Mouse (Mus musculus): ENCODE results near the gene Ebf1. TPM values are rescaled to one million over a fixed set of nuclear protein-coding genes. Genes with fewer than 3 reads are reported as not detected.

Ebf1 gene
- polyA plus RNA-seq, 1 experiment = 1.1 TPM

DNA sequence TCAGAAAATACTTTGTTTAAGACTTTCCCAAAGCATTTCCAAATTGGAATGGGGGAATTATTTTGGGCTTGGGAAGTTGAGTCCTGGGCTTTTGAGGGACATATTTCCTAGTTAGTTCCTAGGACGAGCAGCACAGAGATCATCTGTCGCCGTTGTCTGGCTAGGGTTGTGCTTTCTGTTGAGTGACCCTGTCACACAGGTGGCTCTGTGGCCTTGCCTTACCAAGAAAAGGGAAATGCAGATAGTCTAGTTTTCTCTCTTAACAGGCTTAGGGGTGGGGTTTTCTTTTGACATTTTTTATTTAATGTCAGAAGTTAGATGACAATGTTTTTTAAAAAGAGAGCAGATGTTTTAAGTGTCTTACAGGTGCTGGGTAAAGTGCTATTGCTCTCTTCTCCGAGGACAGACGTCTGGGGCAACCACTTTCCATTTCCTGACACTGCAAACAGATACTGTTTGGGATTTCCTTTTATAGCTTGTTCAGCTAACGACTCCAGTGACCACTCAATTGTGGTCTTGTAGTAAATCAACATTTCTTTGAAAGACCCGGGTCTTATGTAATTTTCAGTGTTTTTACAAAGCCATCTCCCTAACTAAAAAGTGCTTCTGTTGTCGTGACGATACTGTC lies 264.1 kb downstream of the Ebf1 start:
- Histone ChIP-seq H3K4me3 (ENCODE audit: control insufficient read depth, low read depth, low read length) (no peak overlapping the region), H3K36me3 (ENCODE audit: control insufficient read depth, insufficient read depth, low read length) (no peaks in the 10 kb centered on the region), H3K4me1 (ENCODE audit: control insufficient read depth, insufficient read depth, low read length) (no peaks in the 10 kb centered on the region), H3K27me3 (ENCODE audit: control insufficient read depth, insufficient read depth, low read length) (no peaks in the 10 kb centered on the region), H3K27ac (ENCODE audit: control insufficient read depth, insufficient read depth, low read depth, low read length) (no peak overlapping the region)
- TF ChIP-seq CTCF (IDR thresholded peaks at IDR 0.05; ENCODE audit: control insufficient read depth, insufficient read depth, insufficient replicate concordance, low read depth, low read length) (no peak), POLR2A (IDR thresholded peaks at IDR 0.05; ENCODE audit: control insufficient read depth, low read depth, low read length) (no peak)

DNA sequence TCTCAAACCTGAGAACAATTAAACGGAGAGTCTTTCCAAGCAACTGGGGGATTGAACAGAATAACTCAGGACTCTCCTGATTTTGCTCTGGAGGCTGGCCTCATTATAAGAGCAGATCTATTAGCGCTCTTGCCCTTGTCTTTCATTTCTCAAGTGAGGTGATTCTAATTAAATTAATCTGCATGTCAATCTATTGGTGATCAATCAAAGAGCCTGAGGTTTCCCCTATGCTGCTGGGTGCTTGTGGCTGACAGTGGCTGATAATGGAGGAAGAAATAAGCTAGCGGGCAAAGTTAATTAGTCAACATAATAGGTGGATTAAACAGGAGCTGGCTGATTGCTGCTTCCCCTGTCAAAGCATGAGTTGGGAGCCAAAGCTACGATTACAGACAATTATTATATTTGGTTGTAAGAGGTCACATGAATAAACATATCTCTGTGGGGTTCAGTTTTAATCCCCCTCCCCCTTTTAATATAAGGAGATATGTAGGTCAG lies 265.4 kb downstream of the Ebf1 start:
- Histone ChIP-seq H3K4me1 (ENCODE audit: control insufficient read depth, insufficient read depth, low read length) (no peaks in the 10 kb centered on the region), H3K4me3 (ENCODE audit: control insufficient read depth, low read depth, low read length) (no peak overlapping the region), H3K27ac (ENCODE audit: control insufficient read depth, insufficient read depth, low read depth, low read length) (no peak overlapping the region), H3K36me3 (ENCODE audit: control insufficient read depth, insufficient read depth, low read length) (no peaks in the 10 kb centered on the region), H3K27me3 (ENCODE audit: control insufficient read depth, insufficient read depth, low read length) (no peaks in the 10 kb centered on the region)
- TF ChIP-seq POLR2A (IDR thresholded peaks at IDR 0.05; ENCODE audit: control insufficient read depth, low read depth, low read length) = no peak
- TF ChIP-seq CTCF (IDR thresholded peaks at IDR 0.05; ENCODE audit: control insufficient read depth, insufficient read depth, insufficient replicate concordance, low read depth, low read length) = no peak

DNA sequence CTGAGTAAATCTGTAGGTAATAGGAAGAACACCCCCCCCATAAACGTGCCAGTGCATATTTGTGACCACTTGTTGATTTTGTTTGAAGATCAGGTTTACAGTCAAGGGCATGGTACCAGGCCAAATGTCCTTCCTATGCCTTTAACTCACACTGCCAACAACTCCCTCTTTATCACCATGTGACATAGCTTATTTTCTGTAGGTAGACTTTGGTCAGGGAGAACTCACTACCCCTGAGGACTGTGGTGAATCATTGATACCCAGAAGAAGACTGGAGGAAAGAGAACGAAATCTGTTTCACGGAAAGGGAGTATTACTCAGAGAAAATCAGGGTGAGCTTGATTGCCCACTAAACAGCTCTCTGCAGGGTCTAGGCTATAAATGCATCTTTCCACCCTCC lies 267.2 kb downstream of the Ebf1 start:
- H3K4me1 ChIP-seq (ENCODE audit: control insufficient read depth, insufficient read depth, low read length) = no peaks in the 10 kb centered on the region
- no peak overlapping the region for H3K4me3 ChIP-seq (ENCODE audit: control insufficient read depth, low read depth, low read length)
- no peaks in the 10 kb centered on the region for H3K36me3 ChIP-seq (ENCODE audit: control insufficient read depth, insufficient read depth, low read length)
- H3K27me3 ChIP-seq (ENCODE audit: control insufficient read depth, insufficient read depth, low read length) = no peaks in the 10 kb centered on the region
- no peak for TF ChIP-seq POLR2A (IDR thresholded peaks at IDR 0.05; ENCODE audit: control insufficient read depth, low read depth, low read length)
- TF ChIP-seq CTCF (IDR thresholded peaks at IDR 0.05; ENCODE audit: control insufficient read depth, insufficient read depth, insufficient replicate concordance, low read depth, low read length) = no peak
- no peak overlapping the region for H3K27ac ChIP-seq (ENCODE audit: control insufficient read depth, insufficient read depth, low read depth, low read length)

GRCm38 (mm10) chr11:44886897-44887296 lies 269.8 kb downstream of the Ebf1 start:
- Histone ChIP-seq H3K27ac (ENCODE audit: control insufficient read depth, insufficient read depth, low read depth, low read length) (no peak overlapping the region), H3K27me3 (ENCODE audit: control insufficient read depth, insufficient read depth, low read length) (no peaks in the 10 kb centered on the region), H3K36me3 (ENCODE audit: control insufficient read depth, insufficient read depth, low read length) (no peaks in the 10 kb centered on the region), H3K4me1 (ENCODE audit: control insufficient read depth, insufficient read depth, low read length) (no peaks in the 10 kb centered on the region), H3K4me3 (ENCODE audit: control insufficient read depth, low read depth, low read length) (no peak overlapping the region)
- TF ChIP-seq CTCF (IDR thresholded peaks at IDR 0.05; ENCODE audit: control insufficient read depth, insufficient read depth, insufficient replicate concordance, low read depth, low read length) = no peak
- TF ChIP-seq POLR2A (IDR thresholded peaks at IDR 0.05; ENCODE audit: control insufficient read depth, low read depth, low read length) = no peak

GRCm38 (mm10) chr11:44887691-44888090 lies 270.6 kb downstream of the Ebf1 start:
- H3K27me3 ChIP-seq (ENCODE audit: control insufficient read depth, insufficient read depth, low read length) = no peaks in the 10 kb centered on the region

GRCm38 (mm10) chr11:44888390-44888789 lies 271.3 kb downstream of the Ebf1 start:
- Histone ChIP-seq H3K27ac (ENCODE audit: control insufficient read depth, insufficient read depth, low read depth, low read length) (no peak overlapping the region), H3K36me3 (ENCODE audit: control insufficient read depth, insufficient read depth, low read length) (no peaks in the 10 kb centered on the region), H3K27me3 (ENCODE audit: control insufficient read depth, insufficient read depth, low read length) (no peaks in the 10 kb centered on the region), H3K4me3 (ENCODE audit: control insufficient read depth, low read depth, low read length) (no peak overlapping the region), H3K4me1 (ENCODE audit: control insufficient read depth, insufficient read depth, low read length) (no peaks in the 10 kb centered on the region)
- TF ChIP-seq POLR2A (IDR thresholded peaks at IDR 0.05; ENCODE audit: control insufficient read depth, low read depth, low read length) = no peak

More at GRCm38 (mm10) chr11:44887691-44888090, 270.6 kb downstream of the Ebf1 start:
- Histone ChIP-seq H3K4me3 (ENCODE audit: control insufficient read depth, low read depth, low read length) (no peak overlapping the region), H3K36me3 (ENCODE audit: control insufficient read depth, insufficient read depth, low read length) (no peaks in the 10 kb centered on the region), H3K27ac (ENCODE audit: control insufficient read depth, insufficient read depth, low read depth, low read length) (no peak overlapping the region), H3K4me1 (ENCODE audit: control insufficient read depth, insufficient read depth, low read length) (no peaks in the 10 kb centered on the region)
- TF ChIP-seq CTCF (IDR thresholded peaks at IDR 0.05; ENCODE audit: control insufficient read depth, insufficient read depth, insufficient replicate concordance, low read depth, low read length) (no peak), POLR2A (IDR thresholded peaks at IDR 0.05; ENCODE audit: control insufficient read depth, low read depth, low read length) (no peak)

DNA sequence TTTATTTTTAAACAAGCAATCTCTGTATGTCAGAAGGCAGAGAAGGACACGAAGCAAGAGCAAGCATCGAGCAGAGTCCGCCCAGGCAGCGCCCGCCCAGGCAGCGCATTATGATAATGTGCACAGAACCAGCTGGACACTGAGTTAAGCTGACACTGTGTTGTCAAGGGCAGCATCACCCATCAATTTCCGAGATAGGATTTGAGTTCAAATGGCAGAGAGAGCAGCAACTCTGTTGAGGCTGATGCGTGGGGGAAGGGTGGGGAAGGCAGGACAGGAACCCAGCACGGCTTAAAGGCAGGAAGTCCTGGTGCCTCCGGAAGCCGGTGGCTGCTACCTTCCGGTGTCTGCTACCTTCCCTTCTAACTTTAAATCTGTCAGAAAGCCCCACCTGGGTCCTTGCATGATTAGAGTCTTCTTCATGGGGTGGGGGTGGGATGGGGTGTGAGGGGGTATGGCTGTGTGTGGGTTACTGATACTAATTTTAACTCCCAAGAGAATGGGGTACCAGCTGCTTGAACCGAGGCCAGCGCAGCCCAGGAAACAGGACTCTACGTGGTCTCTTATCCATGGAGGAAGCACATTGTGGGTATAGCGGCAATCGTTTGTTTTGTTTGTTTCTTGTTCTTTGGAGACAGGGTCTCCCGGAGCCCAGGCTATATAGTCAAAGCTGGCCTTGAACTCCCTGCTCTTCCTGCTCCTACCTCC lies 275.9 kb downstream of the Ebf1 start:
- H3K27me3 ChIP-seq (ENCODE audit: control insufficient read depth, insufficient read depth, low read length) = no peaks in the 10 kb centered on the region
- H3K4me3 ChIP-seq (ENCODE audit: control insufficient read depth, low read depth, low read length) = peak overlapping the region; percentile 86
- H3K4me1 ChIP-seq (ENCODE audit: control insufficient read depth, insufficient read depth, low read length) = no peaks in the 10 kb centered on the region
- H3K36me3 ChIP-seq (ENCODE audit: control insufficient read depth, insufficient read depth, low read length) = no peaks in the 10 kb centered on the region
- TF ChIP-seq CTCF (IDR thresholded peaks at IDR 0.05; ENCODE audit: control insufficient read depth, insufficient read depth, insufficient replicate concordance, low read depth, low read length) = no peak
- no peak for TF ChIP-seq POLR2A (IDR thresholded peaks at IDR 0.05; ENCODE audit: control insufficient read depth, low read depth, low read length)
- no peak overlapping the region for H3K27ac ChIP-seq (ENCODE audit: control insufficient read depth, insufficient read depth, low read depth, low read length)
